Mouse (Mus musculus) thymus, postnatal 4 days (tissue): Measurements from ENCODE around the gene Dph1.

ENCODE experiments used
- DNase-seq: peaks from one replicate; pipeline ENCODE4 v3.0.0; 2021

The Dph1 gene

DNA sequence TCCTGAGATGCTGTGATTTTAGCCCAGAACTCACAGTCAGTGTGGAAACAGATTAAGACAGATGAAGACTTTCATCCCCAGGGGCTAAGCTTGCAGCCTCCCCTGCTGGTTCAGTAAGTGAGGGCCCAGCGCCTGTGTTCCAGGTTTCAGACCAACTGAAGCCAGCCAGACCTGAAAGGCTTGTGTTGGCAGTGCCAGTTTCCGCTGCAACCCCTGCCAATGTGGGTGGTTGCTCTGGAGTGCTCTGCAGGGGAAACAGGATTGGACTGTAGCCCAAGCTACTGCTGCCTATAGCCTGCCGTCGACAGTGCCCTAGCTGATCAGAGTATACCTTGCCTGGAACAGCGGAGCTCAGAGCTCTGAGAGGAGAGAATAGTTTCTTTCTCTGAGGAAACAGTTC lies 58.8 kb downstream of the Dph1 start:
- no peak for DNase-seq

DNA sequence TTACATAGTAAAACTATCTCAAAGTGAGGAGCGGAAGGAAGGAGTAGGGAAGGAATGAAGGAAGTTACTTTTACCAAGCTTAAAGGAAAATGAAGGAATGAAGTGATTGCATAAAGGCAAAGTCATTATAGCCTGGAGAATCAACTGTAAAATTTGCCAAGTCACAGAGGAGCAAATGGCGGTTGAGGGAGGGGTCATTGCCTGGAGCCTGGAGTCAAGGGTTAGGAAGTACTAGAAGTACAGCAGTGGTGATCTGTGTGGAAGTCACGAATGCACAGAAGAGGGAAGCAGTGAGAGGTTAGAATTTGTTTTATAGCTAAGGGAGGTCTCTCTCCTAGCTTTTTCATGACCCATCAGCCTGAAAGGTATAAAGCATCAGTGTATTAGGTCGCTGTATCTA lies 59.7 kb downstream of the Dph1 start:
- no peak for DNase-seq

- DNase-seq, result no peak
Measured at GRCm38 (mm10) chr11:75129481-75129880, 61.6 kb downstream of the Dph1 start.
